Mouse (Mus musculus) heart, postnatal 0 days (tissue): ENCODE measurements around the gene Tmbim7. TPM values are rescaled to one million over a fixed set of nuclear protein-coding genes. Genes with fewer than 3 reads are reported as not detected.

Experiments used
- ATAC-seq: fragments of 200-750 bp; cut with Nextera tagmentation; 2 replicates; pipeline ENCODE4 v1.8.0; 2017; ENCODE audit warnings: low read depth, moderate number of reproducible peaks, moderate library complexity; ENCODE audit not compliant: insufficient read depth
- DNase-seq: peaks from one replicate; pipeline ENCODE4 v3.0.0-alpha.2; 2016; ENCODE audit warnings: low spot score
- H3K27ac ChIP-seq: fragments of 300-500 bp; sonication (generic); 2 replicates; pipeline ENCODE4 v1.5.1; 2014; ENCODE audit warnings: low read depth, mild to moderate bottlenecking
- H3K27me3 ChIP-seq: fragments of 300-500 bp; sonication (generic); 2 replicates; pipeline ENCODE4 v1.6.1; 2014; ENCODE audit warnings: low read length, mixed read lengths; ENCODE audit not compliant: control insufficient read depth, insufficient read depth
- H3K36me3 ChIP-seq: fragments of 300-500 bp; sonication (generic); replicated peaks from 2 replicates; pipeline ENCODE4 v1.6.1; 2014; ENCODE audit warnings: low read length, mixed read lengths; ENCODE audit not compliant: control insufficient read depth, insufficient read depth
- H3K4me1 ChIP-seq: fragments of 300-500 bp; sonication (generic); 2 replicates; pipeline ENCODE4 v1.6.1; 2014; ENCODE audit warnings: antibody characterized with exemption; ENCODE audit not compliant: control insufficient read depth, insufficient read depth
- H3K4me2 ChIP-seq: fragments of 300-500 bp; sonication (generic); 2 replicates; pipeline ENCODE4 v1.6.1; 2014; ENCODE audit warnings: low read depth, mild to moderate bottlenecking, low read length, moderate library complexity
- H3K4me3 ChIP-seq: fragments of 300-500 bp; sonication (generic); 2 replicates; pipeline ENCODE4 v1.5.1; 2014; ENCODE audit warnings: low read depth, low read length
- H3K9ac ChIP-seq: fragments of 300-500 bp; sonication (generic); replicated peaks from 2 replicates; pipeline ENCODE4 v1.6.1; 2014; ENCODE audit warnings: low read depth, low read length, mixed read lengths
- H3K9me3 ChIP-seq: fragments of 300-500 bp; sonication (generic); replicated peaks from 2 replicates; pipeline ENCODE4 v1.6.1; 2016; ENCODE audit warnings: low read length; ENCODE audit not compliant: control insufficient read depth
- CTCF ChIP-seq: IDR thresholded peaks from 2 replicates; pipeline ENCODE4 v1.5.1; 2016; ENCODE audit warnings: antibody characterized with exemption, control low read depth, low read depth
- EP300 ChIP-seq: IDR thresholded peaks from 2 replicates; pipeline ENCODE4 v1.6.1; 2016; ENCODE audit warnings: antibody characterized with exemption, low read depth
- WGBS: fragments of 180-500 bp; shearing (Covaris S2); extraction: QIAGEN DNeasy Blood & Tissue Kit; methylation state at CpG from one replicate; pipeline ENCODE4 v1.1.7; 2014; 5-methylcytosine and 5-hydroxymethylcytosine counted together
- microRNA-seq: library from miRNA; unstranded; fragments of <30 nt; microRNA quantifications from one replicate; pipeline ENCODE4, GENCODE M21; 2016
- polyA plus RNA-seq: library from polyadenylated mRNA; unstranded; fragments of >200 nt; fragmentation: Nextera tagmentation; extraction: Ambion mirVana; gene quantifications from 2 replicates; pipeline ENCODE4 v1.2.1, GENCODE M21; 2015
- total RNA-seq: library from RNA; depleted of rRNA; stranded (reverse); fragments of >200 nt; gene quantifications from 2 replicates; pipeline ENCODE4 v1.2.3, GENCODE M21; 2014; ENCODE audit warnings: low replicate concordance; rRNA removed

The Tmbim7 gene
- total and polyA plus RNA-seq, 2 experiments from 2014 or later, result not detected

- no peak for TF ChIP-seq CTCF
- TF ChIP-seq EP300, result no peak
- H3K27ac ChIP-seq, result no peak overlapping the region
- H3K9me3 ChIP-seq, result no peaks in the 10 kb centered on the region
- 0 out of 2 replicates have a peak, but pooled peaks cover 4% of the 10 kb centered on the region for H3K4me1 ChIP-seq
- no peak overlapping the region for H3K4me2 ChIP-seq
- ATAC-seq (no peak), DNase-seq (no peak)
- no peak overlapping the region for H3K9ac ChIP-seq
- no peak overlapping the region for H3K4me3 ChIP-seq
- H3K36me3 ChIP-seq, result peaks cover 40% of the 10 kb centered on the region
- H3K27me3 ChIP-seq, result no peaks in the 10 kb centered on the region
- WGBS, result 79% methylated on average over 2 of the region's 2 CpGs
Observed at GRCm38 (mm10) chr5:3723415-3723814, 72.4 kb downstream of the Tmbim7 start.

DNA sequence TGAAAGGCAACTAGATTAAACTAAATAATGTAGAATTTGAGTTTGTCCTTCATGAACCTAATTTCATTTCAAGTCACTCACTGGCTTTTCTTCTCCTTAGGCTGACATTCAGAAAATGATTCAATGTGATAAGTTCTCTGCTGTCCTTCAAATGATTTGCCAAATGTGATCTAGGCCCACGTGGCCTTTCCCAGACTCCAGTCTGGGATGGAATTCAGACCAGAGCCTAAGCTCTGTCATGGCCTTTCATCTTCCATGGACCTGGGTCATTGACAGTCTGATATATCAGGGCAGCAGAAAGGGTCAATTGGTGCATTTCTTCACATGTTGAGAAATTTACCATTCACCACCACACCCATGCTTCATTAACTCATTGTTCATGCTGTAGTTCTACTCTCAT is 74.5 kb downstream of the Tmbim7 start:
- Histone ChIP-seq H3K9ac (no peak overlapping the region), H3K36me3 (peaks cover 31% of the 10 kb centered on the region), H3K4me2 (no peak overlapping the region), H3K4me3 (no peak overlapping the region), H3K4me1 (0 out of 2 replicates have a peak, but pooled peaks cover 4% of the 10 kb centered on the region), H3K9me3 (no peaks in the 10 kb centered on the region), H3K27me3 (no peaks in the 10 kb centered on the region), H3K27ac (no peak overlapping the region)
- 65% methylated on average over 1 of the region's 1 CpGs for WGBS
- no peak for ATAC-seq
- no peak for DNase-seq
- TF ChIP-seq CTCF, result no peak
- TF ChIP-seq EP300, result no peak

DNA sequence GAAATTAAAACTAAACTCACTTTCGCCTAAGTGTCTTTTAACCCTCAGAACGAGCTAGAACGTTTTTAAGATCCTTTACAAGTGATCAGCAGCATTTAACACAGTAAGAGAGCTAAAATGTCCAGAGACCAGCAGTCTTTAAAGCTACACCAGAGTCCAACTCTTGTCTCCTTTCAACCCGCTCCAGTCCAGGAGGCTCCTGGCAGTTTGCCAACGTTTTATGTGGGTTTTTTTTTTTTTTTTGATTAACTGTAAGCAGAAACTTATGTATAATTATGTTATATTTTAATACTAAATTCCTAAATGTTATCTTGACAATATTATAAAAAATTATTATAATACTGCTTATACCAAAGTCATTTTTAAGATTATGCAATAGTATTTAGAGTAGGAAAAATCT is 77.8 kb downstream of the Tmbim7 start:
- Histone ChIP-seq H3K27me3 (no peaks in the 10 kb centered on the region), H3K27ac (no peak overlapping the region), H3K4me2 (no peak overlapping the region), H3K4me3 (no peak overlapping the region), H3K4me1 (no peaks in the 10 kb centered on the region), H3K9me3 (no peaks in the 10 kb centered on the region), H3K9ac (no peak overlapping the region), H3K36me3 (peaks cover 29% of the 10 kb centered on the region)
- 63% methylated on average over 5 of the region's 5 CpGs for WGBS
- ATAC-seq, result no peak
- DNase-seq, result no peak
- TF ChIP-seq EP300 (no peak), CTCF (no peak)

Small RNA genes lying within 50 kb of the gene (microRNA-seq; reads per million reads assigned to microRNA genes)
- gene Gm22926 (not detected), gene Gm26238 (not detected)

Other genes starting within 250 kb of the Tmbim7 start
- gene Fam133b, start 107.3 kb upstream of the Tmbim7 start, total RNA-seq, result 11.4 and 15.5 TPM in 2 replicates
- gene Fam133b, start 107.3 kb upstream of the Tmbim7 start, polyA plus RNA-seq, result 12.9 and 15.0 TPM in 2 replicates
- gene 1700109H08Rik, start 79.6 kb upstream of the Tmbim7 start, total RNA-seq, result 2.8 and 5.6 TPM in 2 replicates
- 0.67 and 0.68 TPM in 2 replicates for gene 1700109H08Rik, start 79.6 kb upstream of the Tmbim7 start, polyA plus RNA-seq
- 7.9 and 27.8 TPM in 2 replicates for gene Pex1, start 55.1 kb upstream of the Tmbim7 start, total RNA-seq
- gene Pex1, start 55.1 kb upstream of the Tmbim7 start, polyA plus RNA-seq, result 8.4 and 9.4 TPM in 2 replicates
- gene Rbm48, start 54.6 kb upstream of the Tmbim7 start, total RNA-seq, result 3.5 and 9.5 TPM in 2 replicates
- 5.9 and 6.2 TPM in 2 replicates for gene Rbm48, start 54.6 kb upstream of the Tmbim7 start, polyA plus RNA-seq
- 73.8 and 114 TPM in 2 replicates for gene Gatad1, start 6.0 kb downstream of the Tmbim7 start, total RNA-seq
- 72.7 and 76.5 TPM in 2 replicates for gene Gatad1, start 6.0 kb downstream of the Tmbim7 start, polyA plus RNA-seq
- gene Ankib1, start 151.7 kb downstream of the Tmbim7 start, total RNA-seq, result 10.2 and 13.3 TPM in 2 replicates
- gene Ankib1, start 151.7 kb downstream of the Tmbim7 start, polyA plus RNA-seq, result 3.5 and 3.7 TPM in 2 replicates
- gene Krit1, start 152.0 kb downstream of the Tmbim7 start, total RNA-seq, result 23.8 and 39.6 TPM in 2 replicates
- 29.5 and 30.0 TPM in 2 replicates for gene Krit1, start 152.0 kb downstream of the Tmbim7 start, polyA plus RNA-seq
- not detected in 2 replicates for gene Lrrd1, start 194.0 kb downstream of the Tmbim7 start, total RNA-seq
- 0.14 and 0.29 TPM in 2 replicates for gene Lrrd1, start 194.0 kb downstream of the Tmbim7 start, polyA plus RNA-seq
- 2.5 and 3.5 TPM in 2 replicates for gene Mterf1a, start 242.8 kb downstream of the Tmbim7 start, total RNA-seq
- gene Mterf1a, start 242.8 kb downstream of the Tmbim7 start, polyA plus RNA-seq, result 3.6 and 4.0 TPM in 2 replicates